Mouse (Mus musculus) kidney, embryonic 16.5 days (tissue): Measurements from ENCODE around the gene Fbxo39. TPM values are rescaled to one million over a fixed set of nuclear protein-coding genes. Genes with fewer than 3 reads are reported as not detected.

Source experiments
- ATAC-seq: fragments of 200-750 bp; cut with Nextera tagmentation; 2 replicates; pipeline ENCODE4 v1.8.0; 2017; ENCODE audit warnings: moderate TSS enrichment; ENCODE audit not compliant: low FRiP score, low TSS enrichment
- H3K27ac ChIP-seq: fragments of 300-500 bp; sonication (generic); 2 replicates; pipeline ENCODE4 v1.5.1; 2014; ENCODE audit warnings: low read length
- H3K27me3 ChIP-seq: fragments of 300-500 bp; sonication (generic); 2 replicates; pipeline ENCODE4 v1.6.1; 2014; ENCODE audit warnings: low read length, control low read depth, mixed read lengths; ENCODE audit not compliant: insufficient read depth
- H3K36me3 ChIP-seq: fragments of 300-500 bp; sonication (generic); 2 replicates; pipeline ENCODE4 v1.6.1; 2014; ENCODE audit warnings: low read length, control low read depth, mixed read lengths; ENCODE audit not compliant: insufficient read depth
- H3K4me1 ChIP-seq: fragments of 300-500 bp; sonication (generic); 2 replicates; pipeline ENCODE4 v1.6.1; 2014; ENCODE audit warnings: low read length, control low read depth, mixed read lengths; ENCODE audit not compliant: insufficient read depth
- H3K4me2 ChIP-seq: fragments of 300-500 bp; sonication (generic); replicated peaks from 2 replicates; pipeline ENCODE4 v1.6.1; 2014; ENCODE audit warnings: low read depth, low read length
- H3K4me3 ChIP-seq: fragments of 300-500 bp; sonication (generic); 2 replicates; pipeline ENCODE4 v1.5.1; 2014; ENCODE audit warnings: mild to moderate bottlenecking, low read length
- H3K9ac ChIP-seq: fragments of 300-500 bp; sonication (generic); replicated peaks from 2 replicates; pipeline ENCODE4 v1.6.1; 2014; ENCODE audit warnings: low read length
- H3K9me3 ChIP-seq: fragments of 300-500 bp; sonication (generic); 2 replicates; pipeline ENCODE4 v1.6.1; 2016; ENCODE audit warnings: low read length, control low read depth
- WGBS: fragments of 180-500 bp; shearing (Covaris S2); extraction: QIAGEN DNeasy Blood & Tissue Kit; methylation state at CpG from one replicate; pipeline ENCODE4 v1.1.7; 2014; 5-methylcytosine and 5-hydroxymethylcytosine counted together
- polyA plus RNA-seq: library from polyadenylated mRNA; unstranded; fragments of >200 nt; fragmentation: Nextera tagmentation; extraction: Ambion mirVana; gene quantifications from 2 replicates; pipeline ENCODE4 v1.2.1, GENCODE M21; 2015

The Fbxo39 gene
- not detected in 2 replicates for polyA plus RNA-seq

GRCm38 (mm10) chr11:72314151-72314895, at the start of gene Fbxo39:
Fbxo39 (plus strand) TSS chr11:72314444.
- 11% methylated on average over 41 of the region's 42 CpGs for WGBS
- peak within 1 kb of the TSS; percentile 51 for H3K4me2 ChIP-seq
- H3K9ac ChIP-seq = 0 out of 2 replicates have a peak within 1 kb of the TSS, but pooled peaks have one; percentile 3
- H3K27me3 ChIP-seq = peaks cover 21% of the 10 kb centered on the region
- H3K36me3 ChIP-seq = no peaks in the 10 kb centered on the region
- H3K4me3 ChIP-seq = peak within 1 kb of the TSS; percentile 28
- no peaks in the 10 kb centered on the region for H3K4me1 ChIP-seq
- no peaks in the 10 kb centered on the region for H3K9me3 ChIP-seq
- ATAC-seq = peak; percentile 46; the same call in 1 of the 2 replicates
- H3K27ac ChIP-seq = no peak within 1 kb of the TSS

- Histone ChIP-seq H3K27ac (no peak overlapping the region), H3K36me3 (no peaks in the 10 kb centered on the region), H3K4me2 (no peak overlapping the region), H3K9me3 (no peaks in the 10 kb centered on the region), H3K4me3 (no peak overlapping the region), H3K4me1 (peaks cover 12% of the 10 kb centered on the region), H3K27me3 (peaks cover 32% of the 10 kb centered on the region), H3K9ac (no peak overlapping the region)
- 7% methylated on average over 11 of the region's 11 CpGs for WGBS
- ATAC-seq = no peak
Measured at GRCm38 (mm10) chr11:72265483-72265882, 48.8 kb upstream of the Fbxo39 start.

GRCm38 (mm10) chr11:72266207-72266959, 47.9 kb upstream of the Fbxo39 start:
- Histone ChIP-seq H3K27ac (no peak overlapping the region), H3K9me3 (no peaks in the 10 kb centered on the region), H3K4me2 (peak overlapping the region; percentile 73), H3K9ac (peak overlapping the region; percentile 42), H3K27me3 (peaks cover 32% of the 10 kb centered on the region), H3K4me3 (peak overlapping the region; percentile 44), H3K36me3 (no peaks in the 10 kb centered on the region), H3K4me1 (peaks cover 12% of the 10 kb centered on the region)
- ATAC-seq = peak; percentile 93
- 1% methylated on average over 46 of the region's 46 CpGs for WGBS

- Histone ChIP-seq H3K9me3 (no peaks in the 10 kb centered on the region), H3K4me2 (peak within 1 kb of the TSS; percentile 73), H3K4me3 (peak within 1 kb of the TSS; percentile 44), H3K9ac (peak within 1 kb of the TSS; percentile 42), H3K4me1 (peaks cover 12% of the 10 kb centered on the region), H3K36me3 (no peaks in the 10 kb centered on the region), H3K27me3 (peaks cover 36% of the 10 kb centered on the region), H3K27ac (no peak within 1 kb of the TSS)
- WGBS = 3% methylated on average over 36 of the region's 36 CpGs
- peak; percentile 69 for ATAC-seq
Measured at GRCm38 (mm10) chr11:72266960-72267560, 47.2 kb upstream of the Fbxo39 start, which contains the start of gene Slc13a5. Slc13a5 (minus strand) TSS chr11:72267222.

- no peak overlapping the region for H3K9ac ChIP-seq
- H3K4me1 ChIP-seq = peaks cover 4% of the 10 kb centered on the region; the same call in 1 of the 2 replicates
- H3K4me2 ChIP-seq = no peak overlapping the region
- 18% methylated on average over 1 of the region's 1 CpGs for WGBS
- no peaks in the 10 kb centered on the region for H3K36me3 ChIP-seq
- no peak for ATAC-seq
- no peak overlapping the region for H3K4me3 ChIP-seq
- no peak overlapping the region for H3K27ac ChIP-seq
- peaks cover 19% of the 10 kb centered on the region for H3K27me3 ChIP-seq
- H3K9me3 ChIP-seq = no peaks in the 10 kb centered on the region
Measured at GRCm38 (mm10) chr11:72271761-72272160, 42.5 kb upstream of the Fbxo39 start.

GRCm38 (mm10) chr11:72273341-72273740, 40.9 kb upstream of the Fbxo39 start:
- 62% methylated on average over 3 of the region's 3 CpGs for WGBS
- Histone ChIP-seq H3K9me3 (no peaks in the 10 kb centered on the region), H3K4me1 (no peaks in the 10 kb centered on the region), H3K27ac (no peak overlapping the region), H3K9ac (no peak overlapping the region), H3K4me3 (no peak overlapping the region), H3K27me3 (peaks cover 4% of the 10 kb centered on the region; the same call in 1 of the 2 replicates), H3K4me2 (no peak overlapping the region), H3K36me3 (no peaks in the 10 kb centered on the region)
- no peak for ATAC-seq

- Histone ChIP-seq H3K27ac (no peak overlapping the region), H3K9me3 (no peaks in the 10 kb centered on the region)
- 81% methylated on average over 5 of the region's 5 CpGs for WGBS
Measured at GRCm38 (mm10) chr11:72281143-72281851, 32.9 kb upstream of the Fbxo39 start.

GRCm38 (mm10) chr11:72281852-72282400, 32.3 kb upstream of the Fbxo39 start:
- ATAC-seq = no peak

More at GRCm38 (mm10) chr11:72281143-72281851, 32.9 kb upstream of the Fbxo39 start:
- H3K4me3 ChIP-seq = no peak overlapping the region
- no peak overlapping the region for H3K9ac ChIP-seq
- no peaks in the 10 kb centered on the region for H3K4me1 ChIP-seq
- H3K27me3 ChIP-seq = no peaks in the 10 kb centered on the region
- no peak for ATAC-seq
- no peaks in the 10 kb centered on the region for H3K36me3 ChIP-seq
- no peak overlapping the region for H3K4me2 ChIP-seq

More at GRCm38 (mm10) chr11:72281852-72282400, 32.3 kb upstream of the Fbxo39 start:
- Histone ChIP-seq H3K4me1 (no peaks in the 10 kb centered on the region), H3K4me2 (no peak overlapping the region), H3K4me3 (no peak overlapping the region), H3K9ac (no peak overlapping the region), H3K36me3 (no peaks in the 10 kb centered on the region), H3K9me3 (no peaks in the 10 kb centered on the region), H3K27me3 (no peaks in the 10 kb centered on the region), H3K27ac (no peak overlapping the region)
- WGBS = 62% methylated on average over 5 of the region's 5 CpGs
